Mouse (Mus musculus): Measurements from ENCODE around the gene Olfr1018.

The Olfr1018 gene

GRCm38 (mm10) chr2:85818179-85818578, at the start of gene Olfr1018:
Olfr1018 (plus strand) TSS chr2:85818479.
- Histone ChIP-seq H3K27me3 (ENCODE audit: control insufficient read depth, insufficient read depth, low read length, poor library complexity, severe bottlenecking) (no peaks in the 10 kb centered on the region), H3K36me3 (ENCODE audit: control insufficient read depth, insufficient read depth, low read length, poor library complexity, severe bottlenecking) (no peaks in the 10 kb centered on the region)
- DNase-seq (ENCODE audit: low read depth, low spot score) = no peak

GRCm38 (mm10) chr2:85772413-85772812, 45.9 kb upstream of the Olfr1018 start, which contains the start of gene Olfr1014:
Olfr1014 (plus strand) TSS chr2:85772713.
- Histone ChIP-seq H3K27me3 (ENCODE audit: control insufficient read depth, insufficient read depth, low read length, poor library complexity, severe bottlenecking) (no peaks in the 10 kb centered on the region), H3K36me3 (ENCODE audit: control insufficient read depth, insufficient read depth, low read length, poor library complexity, severe bottlenecking) (no peaks in the 10 kb centered on the region)
- DNase-seq (ENCODE audit: low read depth, low spot score) = no peak

DNA sequence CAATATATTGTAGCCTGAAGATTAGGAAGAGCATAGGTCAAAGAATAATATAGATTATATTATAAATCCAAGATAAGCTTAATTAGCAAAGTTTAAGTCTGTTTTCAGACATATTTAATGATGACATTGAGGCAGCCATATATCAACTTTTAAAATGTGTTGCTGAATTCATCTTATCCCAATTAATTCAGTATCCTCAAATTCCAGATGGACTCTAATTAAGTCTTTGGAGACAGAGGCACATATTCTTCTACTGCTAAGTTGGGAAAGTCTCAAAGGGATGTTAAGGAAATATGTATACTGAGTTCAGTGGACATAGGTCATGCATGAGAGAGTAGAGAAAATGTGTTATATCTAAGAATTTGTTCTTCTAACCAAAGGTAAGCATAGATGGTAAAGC, 36.6 kb upstream of the Olfr1018 start, which contains the start of gene Olfr1015:
Olfr1015 (plus strand) TSS at position 301 of the 400 bp plus-strand sequence.
- H3K27me3 ChIP-seq (ENCODE audit: control insufficient read depth, insufficient read depth, low read length, poor library complexity, severe bottlenecking) = no peaks in the 10 kb centered on the region; the same call in 1 of the 2 replicates
- H3K36me3 ChIP-seq (ENCODE audit: control insufficient read depth, insufficient read depth, low read length, poor library complexity, severe bottlenecking) = no peaks in the 10 kb centered on the region
- no peak for DNase-seq (ENCODE audit: low read depth, low spot score)

GRCm38 (mm10) chr2:85792331-85792730, 25.9 kb upstream of the Olfr1018 start:
- DNase-seq (ENCODE audit: low read depth, low spot score) = no peak
- no peaks in the 10 kb centered on the region for H3K36me3 ChIP-seq (ENCODE audit: control insufficient read depth, insufficient read depth, low read length, poor library complexity, severe bottlenecking)
- no peaks in the 10 kb centered on the region for H3K27me3 ChIP-seq (ENCODE audit: control insufficient read depth, insufficient read depth, low read length, poor library complexity, severe bottlenecking)

DNA sequence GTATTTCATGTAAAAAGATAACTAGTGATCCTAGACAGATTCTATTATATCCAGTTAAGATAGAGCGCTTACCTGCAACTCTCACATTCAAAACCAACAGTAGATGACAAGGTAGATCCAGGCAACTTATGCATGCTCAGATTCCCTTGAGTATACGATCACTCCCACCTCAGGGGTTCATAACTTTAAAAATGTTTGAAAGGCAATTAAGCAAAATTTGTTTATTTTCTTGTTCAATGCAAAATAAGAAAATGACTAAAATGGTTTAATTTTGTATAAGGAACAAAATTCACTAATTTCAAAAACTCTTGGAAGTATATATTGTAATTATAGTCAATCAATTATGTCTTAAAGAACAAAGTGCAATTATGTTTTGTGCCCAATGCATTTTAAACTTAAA, 15.8 kb upstream of the Olfr1018 start, which contains the start of gene Olfr1016:
Olfr1016 (minus strand) TSS at position 101 of the 400 bp plus-strand sequence.
- no peak for DNase-seq (ENCODE audit: low read depth, low spot score)
- no peaks in the 10 kb centered on the region for H3K36me3 ChIP-seq (ENCODE audit: control insufficient read depth, insufficient read depth, low read length, poor library complexity, severe bottlenecking)
- no peaks in the 10 kb centered on the region for H3K27me3 ChIP-seq (ENCODE audit: control insufficient read depth, insufficient read depth, low read length, poor library complexity, severe bottlenecking)

- H3K36me3 ChIP-seq (ENCODE audit: control insufficient read depth, insufficient read depth, low read length, poor library complexity, severe bottlenecking) = no peaks in the 10 kb centered on the region
Observed at GRCm38 (mm10) chr2:85804501-85804900, 13.8 kb upstream of the Olfr1018 start.

DNA sequence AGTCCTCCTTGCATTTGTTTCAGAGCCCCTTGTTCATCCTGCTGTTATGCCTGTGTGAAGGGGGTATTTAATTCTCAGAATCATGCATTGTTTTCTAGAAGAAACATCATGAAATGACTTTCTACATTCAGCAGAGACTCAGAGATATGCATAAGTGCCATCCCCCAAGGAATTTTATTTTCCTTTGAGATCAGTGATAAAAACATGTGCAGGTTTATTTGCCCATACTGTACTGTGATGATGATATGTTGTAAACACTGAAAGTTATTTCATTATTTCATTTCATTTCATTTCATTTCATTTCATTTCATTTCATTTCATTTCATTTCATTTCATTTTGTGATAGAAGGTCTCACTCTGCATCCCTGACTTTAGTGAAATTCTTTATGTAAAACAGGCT, 27.1 kb downstream of the Olfr1018 start, which contains the start of gene Olfr1019:
Olfr1019 (minus strand) TSS at position 101 of the 400 bp plus-strand sequence.
- Histone ChIP-seq H3K27me3 (ENCODE audit: control insufficient read depth, insufficient read depth, low read length, poor library complexity, severe bottlenecking) (no peaks in the 10 kb centered on the region), H3K36me3 (ENCODE audit: control insufficient read depth, insufficient read depth, low read length, poor library complexity, severe bottlenecking) (no peaks in the 10 kb centered on the region)
- no peak for DNase-seq (ENCODE audit: low read depth, low spot score)

More at GRCm38 (mm10) chr2:85804501-85804900, 13.8 kb upstream of the Olfr1018 start:
- H3K27me3 ChIP-seq (ENCODE audit: control insufficient read depth, insufficient read depth, low read length, poor library complexity, severe bottlenecking) = no peaks in the 10 kb centered on the region
- no peak for DNase-seq (ENCODE audit: low read depth, low spot score)

DNA sequence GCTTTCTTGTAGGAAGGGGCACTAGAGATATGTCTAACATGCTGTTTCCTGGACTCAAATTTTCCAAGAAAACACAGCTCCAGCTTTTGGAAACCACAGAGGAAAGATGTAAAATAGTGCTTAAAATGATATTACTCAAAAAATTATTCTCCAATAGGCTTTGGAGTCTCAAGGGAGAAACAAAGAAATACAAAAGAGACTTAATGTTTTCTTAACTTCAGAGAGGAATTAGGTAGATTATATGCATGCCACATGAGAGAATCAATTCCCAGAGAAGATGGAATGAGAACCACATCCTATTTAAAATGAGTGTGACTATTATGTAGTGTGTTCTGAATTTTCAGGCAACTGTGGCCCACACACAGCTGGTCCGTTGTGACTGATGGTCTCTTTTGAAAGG, 28.5 kb downstream of the Olfr1018 start, which contains the start of gene Olfr1020:
Olfr1020 (plus strand) TSS at position 301 of the 400 bp plus-strand sequence.
- Histone ChIP-seq H3K36me3 (ENCODE audit: control insufficient read depth, insufficient read depth, low read length, poor library complexity, severe bottlenecking) (no peaks in the 10 kb centered on the region), H3K27me3 (ENCODE audit: control insufficient read depth, insufficient read depth, low read length, poor library complexity, severe bottlenecking) (no peaks in the 10 kb centered on the region)
- DNase-seq (ENCODE audit: low read depth, low spot score) = no peak

DNA sequence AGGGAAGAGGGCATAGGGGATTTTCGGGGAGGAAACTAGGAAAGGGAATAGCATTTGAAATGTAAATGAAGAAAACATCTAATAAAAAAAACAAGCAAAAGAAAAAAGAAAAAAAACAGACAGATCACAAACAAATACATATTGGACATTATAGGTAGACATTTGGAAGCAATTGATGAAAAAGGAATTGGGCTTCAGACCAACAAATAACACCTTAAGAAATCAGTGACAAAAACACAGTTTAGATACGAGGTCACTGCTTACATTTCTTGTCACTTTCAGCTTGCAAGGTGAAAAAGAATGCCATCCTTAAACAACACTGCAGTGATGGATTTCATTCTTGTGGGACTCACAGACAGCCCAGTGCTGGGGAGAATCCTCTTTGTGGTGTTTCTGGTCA, 50.0 kb downstream of the Olfr1018 start, which contains the start of gene Olfr1022:
Olfr1022 (plus strand) TSS at position 301 of the 400 bp plus-strand sequence.
- DNase-seq (ENCODE audit: low read depth, low spot score) = no peak
- Histone ChIP-seq H3K27me3 (ENCODE audit: control insufficient read depth, insufficient read depth, low read length, poor library complexity, severe bottlenecking) (no peaks in the 10 kb centered on the region), H3K36me3 (ENCODE audit: control insufficient read depth, insufficient read depth, low read length, poor library complexity, severe bottlenecking) (no peaks in the 10 kb centered on the region)

Data from splenic B cell, adult 2 months (primary cell).